Mouse (Mus musculus): ENCODE measurements around the gene Yjefn3. TPM values are rescaled to one million over a fixed set of nuclear protein-coding genes. Genes with fewer than 3 reads are reported as not detected.

Yjefn3 gene
- polyA plus RNA-seq, 1 experiment from 2014 or later: 4.0 TPM

DNA sequence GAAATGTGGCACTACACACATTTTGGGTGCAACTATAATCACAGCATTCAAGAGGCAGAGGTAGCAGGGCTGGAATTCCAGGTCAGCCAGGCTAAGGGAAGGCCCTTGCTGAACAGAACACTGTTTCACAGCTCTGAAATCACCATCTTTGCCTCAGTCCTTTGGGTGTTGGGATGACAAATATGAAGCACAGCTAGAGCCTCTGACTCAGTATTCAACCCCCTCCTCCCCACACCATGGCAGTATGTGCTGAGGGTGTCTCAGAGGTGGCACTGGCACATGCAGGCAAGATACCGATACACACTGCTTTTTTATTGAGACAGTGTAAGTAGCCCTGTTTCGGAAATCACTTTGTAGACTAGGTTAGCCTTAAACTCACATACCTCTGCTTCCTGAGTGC lies 3.7 kb upstream of the Yjefn3 start:
- peaks cover 20% of the 10 kb centered on the region; the same call in 1 of the 2 replicates for H3K4me1 ChIP-seq
- H3K9ac ChIP-seq: no peak overlapping the region
- no peaks in the 10 kb centered on the region for H3K27me3 ChIP-seq
- H3K27ac ChIP-seq (replicated peaks): no peak overlapping the region
- no peak for ATAC-seq (ENCODE audit: insufficient number of reproducible peaks, low FRiP score, low TSS enrichment, low read depth)
- H3K4me3 ChIP-seq (replicated peaks): no peak overlapping the region
- H3K9me3 ChIP-seq (replicated peaks): no peaks in the 10 kb centered on the region
- peaks cover 43% of the 10 kb centered on the region for H3K36me3 ChIP-seq
- H3K4me2 ChIP-seq (replicated peaks): no peak overlapping the region
- 93% methylated on average over 2 of the region's 2 CpGs for WGBS

DNA sequence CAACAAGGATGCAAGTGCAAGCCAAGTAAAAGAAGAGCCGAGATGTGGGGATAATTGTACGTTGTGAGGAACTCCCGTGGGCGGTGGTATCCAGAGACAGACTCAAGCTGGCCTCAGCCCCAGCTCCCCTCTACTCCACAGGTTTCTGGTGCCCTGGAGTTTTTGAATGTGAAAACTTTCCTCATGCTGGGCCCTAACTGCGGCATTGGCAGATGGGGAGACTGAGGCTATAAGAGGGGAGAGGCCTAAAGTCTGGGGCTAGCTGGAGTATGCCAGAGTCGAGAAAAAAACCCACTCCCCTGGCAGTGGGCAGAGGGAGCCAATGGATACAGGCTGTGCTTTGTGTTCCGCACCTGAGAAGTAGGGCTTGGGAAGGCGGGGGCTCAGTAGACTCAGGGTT lies 1.6 kb upstream of the Yjefn3 start:
- H3K4me2 ChIP-seq (replicated peaks): no peak overlapping the region
- ATAC-seq (ENCODE audit: insufficient number of reproducible peaks, low FRiP score, low TSS enrichment, low read depth): no peak
- H3K36me3 ChIP-seq: peaks cover 21% of the 10 kb centered on the region
- H3K27ac ChIP-seq (replicated peaks): no peak overlapping the region
- H3K4me1 ChIP-seq: peaks cover 38% of the 10 kb centered on the region
- H3K4me3 ChIP-seq (replicated peaks): no peak overlapping the region
- 79% methylated on average over 8 of the region's 8 CpGs for WGBS
- H3K27me3 ChIP-seq: no peaks in the 10 kb centered on the region
- no peak overlapping the region for H3K9ac ChIP-seq
- H3K9me3 ChIP-seq (replicated peaks): no peaks in the 10 kb centered on the region

DNA sequence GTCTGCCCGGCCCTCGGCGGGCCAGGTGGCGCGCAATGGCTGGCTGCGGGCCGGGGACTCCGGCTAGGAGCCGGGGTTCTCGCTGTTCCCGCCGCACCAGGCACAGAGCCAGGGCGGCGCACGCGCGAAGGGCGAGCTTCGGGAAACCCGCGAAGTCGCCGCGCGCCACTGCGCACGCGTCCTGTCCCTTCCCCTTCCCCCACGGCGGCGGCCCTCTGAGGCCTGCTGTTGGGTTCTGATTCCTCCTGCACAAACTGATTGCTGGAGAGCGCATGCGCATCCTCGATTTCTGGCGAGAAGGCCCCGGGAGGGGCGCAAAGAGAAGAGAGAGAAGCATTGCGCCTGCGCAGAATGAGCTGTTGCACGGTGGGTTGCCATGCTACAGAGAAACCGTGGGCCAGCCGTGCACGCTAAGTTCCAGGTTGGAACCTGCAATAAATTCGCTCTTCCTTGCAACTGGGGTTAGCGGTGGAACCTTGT lies 591 bp upstream of the Yjefn3 start:
- Histone ChIP-seq H3K4me3 (replicated peaks) (peak overlapping the region; percentile 79), H3K9me3 (replicated peaks) (no peaks in the 10 kb centered on the region), H3K4me1 (peaks cover 38% of the 10 kb centered on the region), H3K4me2 (replicated peaks) (peak overlapping the region; percentile 95), H3K27me3 (no peaks in the 10 kb centered on the region), H3K27ac (replicated peaks) (peak overlapping the region; percentile 96), H3K36me3 (peaks cover 18% of the 10 kb centered on the region), H3K9ac (peak overlapping the region; percentile 66)
- WGBS: under 1% methylated on average over 44 of the region's 45 CpGs
- peak; percentile 91 for ATAC-seq (ENCODE audit: insufficient number of reproducible peaks, low FRiP score, low TSS enrichment, low read depth)

DNA sequence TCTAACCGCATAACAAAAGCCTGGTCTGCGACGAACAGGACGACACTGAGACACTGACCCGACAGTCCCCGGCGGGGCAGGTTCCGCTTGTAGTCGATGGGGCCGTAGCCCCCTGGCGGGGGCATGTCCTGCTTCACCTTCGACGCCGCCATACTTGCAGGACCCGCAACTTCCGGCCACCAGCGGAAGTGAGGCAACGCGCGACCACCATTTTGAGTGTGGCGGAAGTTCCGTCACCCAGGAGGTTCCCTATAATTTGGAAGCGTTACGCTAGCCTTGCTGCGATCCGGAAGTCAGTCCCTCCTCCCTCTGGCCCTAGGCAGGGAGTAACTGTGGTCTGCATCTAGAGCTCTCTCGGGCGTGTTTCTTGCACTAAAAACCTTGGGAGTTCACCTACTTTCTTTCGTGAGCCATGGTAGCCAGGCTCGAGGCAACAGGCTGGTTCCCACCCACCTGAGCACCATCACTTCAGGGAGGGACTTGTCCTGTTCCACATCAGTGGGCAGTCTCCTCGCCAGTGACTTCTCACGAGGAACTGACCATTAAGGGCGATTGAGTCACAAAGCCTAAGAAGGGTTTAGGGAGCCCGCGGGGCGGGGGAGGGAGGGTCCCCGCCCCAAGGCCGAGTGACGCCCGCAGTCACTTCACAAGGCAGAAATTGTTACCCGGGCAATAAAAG lies 889 bp downstream of the Yjefn3 start:
- Histone ChIP-seq H3K9ac (peak overlapping the region; percentile 66), H3K27me3 (no peaks in the 10 kb centered on the region), H3K9me3 (replicated peaks) (no peaks in the 10 kb centered on the region), H3K4me3 (replicated peaks) (peak overlapping the region; percentile 79), H3K27ac (replicated peaks) (peak overlapping the region; percentile 96), H3K36me3 (peaks cover 16% of the 10 kb centered on the region; the same call in 1 of the 2 replicates), H3K4me2 (replicated peaks) (peak overlapping the region; percentile 95), H3K4me1 (peaks cover 43% of the 10 kb centered on the region)
- peak; percentile 76 for ATAC-seq (ENCODE audit: insufficient number of reproducible peaks, low FRiP score, low TSS enrichment, low read depth)
- WGBS: under 1% methylated on average over 41 of the region's 41 CpGs

DNA sequence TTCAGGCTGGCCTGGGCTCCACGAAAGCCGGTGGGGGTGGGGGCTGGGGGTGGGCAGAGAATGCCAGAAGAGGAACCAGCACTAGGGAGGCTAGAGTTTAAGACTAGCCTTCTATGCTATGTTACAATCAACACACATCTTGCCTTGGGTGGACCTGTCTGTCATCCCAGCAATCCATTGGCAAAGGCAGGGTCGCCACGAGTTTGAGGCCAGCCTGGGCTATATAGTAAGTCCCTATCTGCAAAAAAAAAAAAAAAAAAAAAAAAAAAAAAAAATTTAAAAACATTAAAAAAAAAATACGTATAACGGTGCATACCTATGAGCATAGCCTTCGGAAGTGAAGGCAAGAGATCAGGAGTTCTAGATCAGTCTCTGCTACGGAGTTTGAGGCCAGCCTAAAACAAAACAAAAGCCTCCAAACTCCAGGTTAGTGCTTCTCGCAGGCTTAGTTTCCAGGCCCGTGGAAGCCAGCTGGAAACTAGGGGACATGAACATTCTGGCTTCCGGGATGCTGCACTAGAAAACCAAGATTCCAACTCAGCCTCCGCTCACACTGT lies 1.5 kb downstream of the Yjefn3 start:
- H3K4me3 ChIP-seq (replicated peaks): peak overlapping the region; percentile 79
- no peaks in the 10 kb centered on the region for H3K27me3 ChIP-seq
- H3K27ac ChIP-seq (replicated peaks): peak overlapping the region; percentile 96
- peaks cover 43% of the 10 kb centered on the region for H3K4me1 ChIP-seq
- no peaks in the 10 kb centered on the region for H3K9me3 ChIP-seq (replicated peaks)
- peaks cover 14% of the 10 kb centered on the region; the same call in 1 of the 2 replicates for H3K36me3 ChIP-seq
- WGBS: 14% methylated on average over 12 of the region's 12 CpGs
- H3K9ac ChIP-seq: peak overlapping the region; percentile 66
- H3K4me2 ChIP-seq (replicated peaks): peak overlapping the region; percentile 95
- no peak for ATAC-seq (ENCODE audit: insufficient number of reproducible peaks, low FRiP score, low TSS enrichment, low read depth)

DNA sequence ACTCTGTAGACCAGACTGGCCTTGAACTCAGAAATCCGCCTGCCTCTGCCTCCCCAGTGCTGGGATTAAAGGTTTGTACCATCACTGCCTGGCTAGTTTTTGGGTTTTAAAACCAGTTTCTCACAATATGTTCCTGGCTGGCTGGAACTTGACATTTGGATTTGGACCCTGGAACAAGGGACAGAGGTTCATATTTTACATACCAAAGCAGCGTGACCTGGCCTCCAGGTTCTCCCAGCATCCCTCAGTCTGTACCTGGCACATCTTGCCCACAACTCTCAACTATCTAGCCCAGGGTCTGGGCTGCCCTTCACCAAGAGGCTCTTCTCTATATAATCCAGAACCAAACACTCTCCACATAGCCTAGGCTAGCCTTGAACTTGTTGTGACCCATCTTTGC lies 2.6 kb downstream of the Yjefn3 start:
- H3K27me3 ChIP-seq: no peaks in the 10 kb centered on the region
- WGBS: 91% methylated on average over 2 of the region's 2 CpGs
- peaks cover 14% of the 10 kb centered on the region; the same call in 1 of the 2 replicates for H3K36me3 ChIP-seq
- H3K27ac ChIP-seq (replicated peaks): no peak overlapping the region
- peak overlapping the region; percentile 95 for H3K4me2 ChIP-seq (replicated peaks)
- no peaks in the 10 kb centered on the region for H3K9me3 ChIP-seq (replicated peaks)
- no peak for ATAC-seq (ENCODE audit: insufficient number of reproducible peaks, low FRiP score, low TSS enrichment, low read depth)
- H3K9ac ChIP-seq: no peak overlapping the region
- H3K4me1 ChIP-seq: peaks cover 43% of the 10 kb centered on the region
- H3K4me3 ChIP-seq (replicated peaks): no peak overlapping the region; the same call in 1 of the 2 replicates

DNA sequence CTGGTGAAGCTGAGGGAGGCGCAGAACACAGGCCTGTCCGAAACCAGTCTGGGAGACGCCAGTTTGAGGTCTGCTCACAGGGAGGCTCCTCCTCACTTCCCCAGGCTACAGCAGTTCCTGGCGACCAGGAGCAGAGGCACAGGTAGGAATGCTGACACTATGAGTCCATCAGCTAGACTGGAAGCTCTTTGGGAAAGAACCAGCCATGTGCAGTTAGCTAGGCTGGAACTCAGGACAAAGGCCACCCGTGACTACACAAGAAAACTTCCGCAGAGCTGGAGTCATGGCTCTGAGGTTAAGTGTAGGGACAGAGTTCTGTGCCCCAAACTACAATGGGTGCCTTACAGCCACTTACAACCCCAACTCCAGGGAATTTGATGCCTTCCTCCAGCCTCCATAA lies 4.7 kb downstream of the Yjefn3 start:
- Histone ChIP-seq H3K36me3 (peaks cover 31% of the 10 kb centered on the region), H3K4me1 (peaks cover 41% of the 10 kb centered on the region)

DNA sequence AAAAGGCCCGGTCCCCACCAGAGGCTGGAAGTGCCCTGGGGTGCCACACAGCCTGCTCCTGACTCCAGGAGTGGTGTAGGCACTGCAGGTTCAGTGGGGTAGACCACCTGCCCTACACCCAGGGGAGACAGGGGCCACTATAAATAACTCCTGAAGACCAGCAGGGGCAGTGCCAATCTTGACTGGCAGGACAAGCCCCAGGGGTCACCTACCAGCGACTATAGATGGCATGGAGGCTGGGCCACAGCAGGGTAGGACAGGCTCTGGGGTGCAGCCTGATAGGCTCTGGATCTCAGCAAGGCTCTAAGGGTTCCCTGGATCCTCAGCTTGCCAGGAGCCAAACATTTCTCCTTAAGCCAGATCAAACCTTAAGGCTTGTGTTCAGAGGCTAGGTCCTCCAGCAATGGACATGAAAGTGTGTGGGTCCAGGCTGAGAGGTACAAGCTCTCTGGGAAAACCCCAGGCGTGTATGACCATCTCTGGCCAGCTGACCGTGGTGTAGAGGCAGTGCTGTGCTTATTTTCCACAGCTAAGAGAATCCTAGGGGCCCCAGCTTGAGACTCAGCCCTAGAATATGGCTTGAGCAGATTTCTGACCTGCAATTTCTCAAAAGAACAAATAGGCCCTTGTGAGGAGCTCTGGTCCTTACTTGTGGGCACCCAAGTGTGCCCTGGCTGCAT lies 6.6 kb downstream of the Yjefn3 start:
- no peak overlapping the region for H3K27ac ChIP-seq (replicated peaks)
- H3K36me3 ChIP-seq: peaks cover 38% of the 10 kb centered on the region
- H3K9ac ChIP-seq: no peak overlapping the region
- no peak overlapping the region for H3K4me3 ChIP-seq (replicated peaks)
- H3K4me2 ChIP-seq (replicated peaks): no peak overlapping the region
- 71% methylated on average over 4 of the region's 4 CpGs for WGBS
- peaks cover 9% of the 10 kb centered on the region; the same call in 1 of the 2 replicates for H3K27me3 ChIP-seq
- no peaks in the 10 kb centered on the region for H3K9me3 ChIP-seq (replicated peaks)
- ATAC-seq (ENCODE audit: insufficient number of reproducible peaks, low FRiP score, low TSS enrichment, low read depth): no peak
- peaks cover 31% of the 10 kb centered on the region for H3K4me1 ChIP-seq

More for the DNA sequence above, 4.7 kb downstream of the Yjefn3 start:
- no peak overlapping the region for H3K27ac ChIP-seq (replicated peaks)
- no peaks in the 10 kb centered on the region for H3K9me3 ChIP-seq (replicated peaks)
- WGBS: 84% methylated on average over 6 of the region's 6 CpGs
- H3K4me3 ChIP-seq (replicated peaks): no peak overlapping the region
- H3K27me3 ChIP-seq: no peaks in the 10 kb centered on the region
- H3K4me2 ChIP-seq (replicated peaks): no peak overlapping the region
- ATAC-seq (ENCODE audit: insufficient number of reproducible peaks, low FRiP score, low TSS enrichment, low read depth): no peak
- H3K9ac ChIP-seq: no peak overlapping the region

DNA sequence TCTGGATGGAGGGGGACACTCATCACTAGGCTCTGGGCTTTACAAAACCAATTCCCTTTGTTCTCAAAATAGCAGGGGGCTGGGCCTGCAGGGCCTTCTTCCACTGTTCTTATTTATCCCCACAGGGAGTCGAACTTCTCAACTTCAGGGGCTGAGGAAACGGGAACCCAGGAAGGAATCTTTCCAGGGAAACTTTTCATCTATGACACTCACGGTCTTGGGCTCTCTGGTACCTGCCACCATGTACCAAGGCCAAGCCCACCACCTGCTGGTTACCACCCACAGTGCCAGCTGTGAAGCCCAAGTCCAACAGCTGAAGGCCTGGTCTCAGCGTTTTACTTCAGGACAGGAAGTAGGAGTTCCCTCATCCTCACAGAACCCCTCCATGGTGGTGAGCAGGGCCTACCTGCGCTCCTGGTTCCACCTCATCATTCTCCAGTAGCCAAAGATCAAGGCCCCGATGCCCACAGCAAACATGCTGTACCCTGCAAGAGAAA lies 7.6 kb downstream of the Yjefn3 start:
- H3K27me3 ChIP-seq: peaks cover 19% of the 10 kb centered on the region
- H3K9me3 ChIP-seq (replicated peaks): no peaks in the 10 kb centered on the region
- peaks cover 38% of the 10 kb centered on the region for H3K36me3 ChIP-seq
- 58% methylated on average over 6 of the region's 6 CpGs for WGBS
- H3K4me2 ChIP-seq (replicated peaks): no peak overlapping the region
- ATAC-seq (ENCODE audit: insufficient number of reproducible peaks, low FRiP score, low TSS enrichment, low read depth): no peak
- no peak overlapping the region for H3K9ac ChIP-seq
- no peak overlapping the region for H3K27ac ChIP-seq (replicated peaks)
- H3K4me3 ChIP-seq (replicated peaks): no peak overlapping the region
- H3K4me1 ChIP-seq: peaks cover 20% of the 10 kb centered on the region

DNA sequence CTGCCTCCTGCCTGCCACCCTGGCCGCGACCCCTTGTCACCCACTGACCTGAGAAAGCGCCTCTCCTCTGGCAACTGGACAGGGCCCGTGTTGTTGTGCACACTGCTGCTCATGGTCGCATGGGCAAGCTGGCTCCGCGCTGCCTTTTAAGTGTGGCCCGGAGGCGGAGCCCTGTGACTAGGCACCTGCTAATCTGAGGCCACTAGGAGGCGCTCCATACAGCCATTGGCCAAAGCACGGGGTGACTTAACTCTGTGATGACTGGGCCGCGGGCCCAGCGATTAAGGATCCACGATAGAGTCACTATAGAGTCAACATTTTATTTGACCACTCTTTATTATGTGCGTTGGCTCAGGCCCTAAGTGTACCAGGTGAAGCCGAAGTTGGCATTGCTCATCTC lies 8.6 kb downstream of the Yjefn3 start:
- no peak for ATAC-seq (ENCODE audit: insufficient number of reproducible peaks, low FRiP score, low TSS enrichment, low read depth)
- H3K27ac ChIP-seq (replicated peaks): no peak overlapping the region
- H3K4me3 ChIP-seq (replicated peaks): no peak overlapping the region
- peaks cover 38% of the 10 kb centered on the region for H3K36me3 ChIP-seq
- no peak overlapping the region for H3K4me2 ChIP-seq (replicated peaks)
- peaks cover 29% of the 10 kb centered on the region for H3K27me3 ChIP-seq
- no peaks in the 10 kb centered on the region for H3K9me3 ChIP-seq (replicated peaks)
- WGBS: 37% methylated on average over 17 of the region's 17 CpGs
- H3K4me1 ChIP-seq: peaks cover 18% of the 10 kb centered on the region
- no peak overlapping the region for H3K9ac ChIP-seq

DNA sequence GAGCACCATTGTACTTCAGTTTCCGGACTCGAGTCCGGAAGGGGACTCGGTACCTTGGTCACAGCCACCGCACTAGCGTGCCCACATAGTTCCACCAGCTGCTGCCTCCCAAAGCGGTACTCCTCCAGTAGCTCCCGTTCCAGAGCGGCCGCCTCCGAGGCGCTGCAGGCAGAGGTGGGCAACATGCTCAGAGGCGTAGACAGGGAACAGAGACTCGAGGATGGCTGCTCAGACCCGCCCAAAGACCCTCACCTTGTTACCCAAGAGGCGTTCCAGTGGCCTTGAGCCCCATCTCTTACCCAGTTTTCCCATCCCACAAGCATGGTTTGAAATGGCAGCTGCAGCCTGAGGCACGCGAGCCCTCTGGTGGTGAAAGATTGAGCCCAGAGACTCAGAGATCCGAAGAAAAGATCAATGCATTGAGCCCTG lies 11.7 kb downstream of the Yjefn3 start:
- Histone ChIP-seq H3K9ac (no peak overlapping the region), H3K4me1 (peaks cover 36% of the 10 kb centered on the region), H3K4me3 (replicated peaks) (no peak overlapping the region), H3K36me3 (peaks cover 25% of the 10 kb centered on the region), H3K9me3 (replicated peaks) (no peaks in the 10 kb centered on the region), H3K4me2 (replicated peaks) (no peak overlapping the region), H3K27ac (replicated peaks) (no peak overlapping the region), H3K27me3 (peaks cover 59% of the 10 kb centered on the region)
- no peak for ATAC-seq (ENCODE audit: insufficient number of reproducible peaks, low FRiP score, low TSS enrichment, low read depth)
- 37% methylated on average over 19 of the region's 19 CpGs for WGBS

All from embryonic facial prominence, embryonic 15.5 days (tissue).